Mouse (Mus musculus) cortical plate, adult 2 months (tissue): Measurements from ENCODE around the gene Tchhl1.

ENCODE experiments used
- CTCF ChIP-seq: fragments of 200-500 bp; IDR thresholded peaks from 2 replicates; pipeline ENCODE4 v1.5.1; 2011; ENCODE audit warnings: mild to moderate bottlenecking, control low read depth, low read length; ENCODE audit not compliant: insufficient read depth; ENCODE audit errors: extremely low read depth
- POLR2A ChIP-seq: fragments of 200-500 bp; IDR thresholded peaks from 2 replicates; pipeline ENCODE4 v1.6.1; 2011; ENCODE audit warnings: mild to moderate bottlenecking, low read length, control low read depth; ENCODE audit not compliant: insufficient read depth; ENCODE audit errors: extremely low read depth

DNA sequence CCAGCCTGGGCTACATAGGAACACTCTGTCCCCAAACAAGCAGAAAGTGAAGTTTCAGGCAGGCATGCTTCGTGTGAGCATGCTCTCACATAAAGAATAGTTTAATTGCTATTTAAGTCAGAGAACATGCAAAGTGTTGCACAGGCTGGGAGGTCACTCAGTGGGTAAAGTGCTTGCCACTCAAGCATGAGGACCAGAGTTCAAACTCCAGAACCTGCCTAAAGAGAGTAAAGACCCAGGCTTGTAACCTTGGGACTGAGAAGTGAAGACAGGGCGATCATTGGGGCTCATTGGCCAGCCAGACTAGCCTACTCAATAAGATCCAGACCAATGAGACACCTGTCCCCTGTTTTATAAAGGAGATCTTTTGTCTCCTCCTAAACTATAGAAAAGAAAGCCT is 20.0 kb downstream of the Tchhl1 start:
- TF ChIP-seq POLR2A (no peak), CTCF (no peak)
